Mouse (Mus musculus) liver, embryonic 16.5 days (tissue): ENCODE data around the gene Ip6k3. TPM values are rescaled to one million over a fixed set of nuclear protein-coding genes. Genes with fewer than 3 reads are reported as not detected.

Experiments
- ATAC-seq: fragments of 200-750 bp; cut with Nextera tagmentation; 2 replicates; pipeline ENCODE4 v1.8.0; 2017; ENCODE audit warnings: low read depth, mild to moderate bottlenecking, moderate number of reproducible peaks, moderate library complexity
- H3K27ac ChIP-seq: fragments of 300-500 bp; sonication (generic); 2 replicates; pipeline ENCODE4 v1.5.1; 2014; ENCODE audit warnings: mild to moderate bottlenecking, low read length
- H3K27me3 ChIP-seq: fragments of 300-500 bp; sonication (generic); 2 replicates; pipeline ENCODE4 v1.6.1; 2014; ENCODE audit warnings: low read depth, low read length, mixed read lengths; ENCODE audit not compliant: control insufficient read depth, insufficient read depth
- H3K36me3 ChIP-seq: fragments of 300-500 bp; sonication (generic); 2 replicates; pipeline ENCODE4 v1.6.1; 2014; ENCODE audit warnings: mild to moderate bottlenecking; ENCODE audit not compliant: control insufficient read depth, insufficient read depth
- H3K4me1 ChIP-seq: fragments of 300-500 bp; sonication (generic); 2 replicates; pipeline ENCODE4 v1.6.1; 2014; ENCODE audit warnings: low read depth, low read length, mixed read lengths; ENCODE audit not compliant: control insufficient read depth
- H3K4me2 ChIP-seq: fragments of 300-500 bp; sonication (generic); 2 replicates; pipeline ENCODE4 v1.6.1; 2014; ENCODE audit warnings: low read depth, low read length, mixed read lengths
- H3K4me3 ChIP-seq: fragments of 300-500 bp; sonication (generic); 2 replicates; pipeline ENCODE4 v1.5.1; 2014; ENCODE audit warnings: low read depth, mild to moderate bottlenecking, low read length
- H3K9ac ChIP-seq: fragments of 300-500 bp; sonication (generic); 2 replicates; pipeline ENCODE4 v1.6.1; 2014; ENCODE audit warnings: low read depth, low read length
- H3K9me3 ChIP-seq: fragments of 300-500 bp; sonication (generic); replicated peaks from 2 replicates; pipeline ENCODE4 v1.6.1; 2016; ENCODE audit warnings: low read length; ENCODE audit not compliant: control insufficient read depth
- WGBS: fragments of 180-500 bp; shearing (Covaris S2); extraction: QIAGEN DNeasy Blood & Tissue Kit; methylation state at CpG from one replicate; pipeline ENCODE4 v1.1.7; 2014; ENCODE audit not compliant: insufficient replicate concordance; 5-methylcytosine and 5-hydroxymethylcytosine counted together
- polyA plus RNA-seq: library from polyadenylated mRNA; unstranded; fragments of >200 nt; fragmentation: Nextera tagmentation; extraction: Ambion mirVana; gene quantifications from 2 replicates; pipeline ENCODE4 v1.2.1, GENCODE M21; 2015

Ip6k3 gene
- polyA plus RNA-seq, 1 experiment from 2014 or later, result 0.28 TPM

DNA sequence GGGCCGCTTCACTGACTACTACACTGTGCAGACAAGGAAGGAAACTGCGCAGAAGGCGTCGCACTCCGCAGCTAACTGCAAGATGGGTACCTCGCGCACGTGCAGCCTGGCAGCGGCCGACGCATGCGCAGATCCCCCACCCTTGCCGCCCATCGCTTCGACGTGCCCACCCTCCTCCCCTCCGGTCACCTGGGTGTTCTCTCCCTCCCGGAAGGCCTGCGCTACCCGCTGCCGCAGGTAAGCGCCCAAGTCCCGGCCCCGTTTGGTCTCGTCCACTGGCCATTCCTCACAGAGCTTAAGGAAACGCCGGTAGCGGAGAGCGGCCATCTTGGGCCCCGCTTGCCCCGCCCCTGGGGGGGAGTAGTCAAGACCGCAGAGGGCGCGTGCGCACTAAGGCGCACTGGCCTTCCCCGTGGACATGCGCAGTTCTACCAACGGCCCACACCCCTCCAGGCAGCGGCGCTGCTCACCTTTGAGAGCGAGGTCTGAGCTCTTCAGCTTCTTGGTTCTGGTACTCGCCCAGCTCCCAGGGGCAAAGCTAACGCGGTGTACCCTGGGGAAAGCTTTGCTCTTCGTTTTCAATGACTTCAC is 33.9 kb downstream of the Ip6k3 start, which contains the start of gene Uqcc2:
Gene Uqcc2, minus strand, starts transcription at position 366 of the 591 bp plus-strand sequence.
- Histone ChIP-seq H3K27ac (peak within 1 kb of the TSS; percentile 78), H3K36me3 (no peaks in the 10 kb centered on the region), H3K4me1 (peaks cover 42% of the 10 kb centered on the region), H3K4me3 (peak within 1 kb of the TSS; percentile 87), H3K4me2 (peak within 1 kb of the TSS; percentile 83), H3K27me3 (no peaks in the 10 kb centered on the region), H3K9me3 (no peaks in the 10 kb centered on the region), H3K9ac (peak within 1 kb of the TSS; percentile 70)
- ATAC-seq, result peak; percentile 96
- WGBS, result under 1% methylated on average over 46 of the region's 46 CpGs

DNA sequence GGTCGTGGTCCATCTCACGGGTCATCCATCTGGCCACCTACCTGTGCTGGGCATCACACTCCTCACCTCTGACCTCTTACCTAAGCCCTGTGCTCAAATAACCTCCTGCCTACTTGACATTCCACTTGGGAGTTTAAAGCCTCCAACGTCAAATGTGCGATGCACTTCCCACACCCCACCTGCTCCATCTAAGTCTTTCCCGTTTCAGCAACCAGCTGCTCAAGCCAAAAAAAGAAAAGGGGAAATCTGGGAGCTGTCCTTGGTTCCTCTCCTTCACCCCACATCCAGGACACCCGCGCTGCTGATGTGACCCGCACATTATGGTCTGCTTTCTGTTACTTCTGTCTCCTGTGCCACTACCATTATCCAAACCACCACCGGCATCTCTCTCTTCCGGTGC is 35.4 kb downstream of the Ip6k3 start:
- 82% methylated on average over 10 of the region's 10 CpGs for WGBS
- Histone ChIP-seq H3K4me1 (peaks cover 42% of the 10 kb centered on the region), H3K27ac (no peak overlapping the region), H3K9ac (no peak overlapping the region), H3K4me3 (no peak overlapping the region), H3K36me3 (no peaks in the 10 kb centered on the region), H3K4me2 (no peak overlapping the region), H3K9me3 (no peaks in the 10 kb centered on the region), H3K27me3 (no peaks in the 10 kb centered on the region)
- ATAC-seq, result no peak

DNA sequence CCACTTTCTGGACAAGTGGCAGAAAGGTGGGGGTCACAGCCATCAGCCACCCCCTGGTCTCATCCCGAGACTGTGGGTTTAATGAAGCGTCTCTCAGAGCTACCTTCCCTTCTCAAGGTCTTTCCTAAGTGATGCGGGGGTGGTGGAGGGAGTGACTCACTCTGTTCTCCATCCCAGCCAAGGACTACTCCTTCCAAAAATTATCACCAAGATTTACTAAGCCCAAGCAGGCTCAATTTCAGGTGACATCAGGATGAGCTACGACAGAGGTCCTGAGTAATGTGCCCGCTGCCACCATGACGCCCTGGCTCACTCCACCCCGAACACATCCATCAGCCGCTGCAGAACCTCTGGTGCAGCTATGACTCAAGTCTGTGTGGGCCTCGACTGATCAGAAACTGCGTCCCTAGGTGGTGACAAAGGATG is 36.3 kb downstream of the Ip6k3 start:
- H3K4me1 ChIP-seq, result peaks cover 42% of the 10 kb centered on the region
- no peak overlapping the region for H3K27ac ChIP-seq
- H3K9ac ChIP-seq, result no peak overlapping the region
- H3K9me3 ChIP-seq, result no peaks in the 10 kb centered on the region
- no peaks in the 10 kb centered on the region for H3K27me3 ChIP-seq
- no peak overlapping the region for H3K4me3 ChIP-seq
- WGBS, result 74% methylated on average over 10 of the region's 10 CpGs
- ATAC-seq, result no peak
- no peak overlapping the region for H3K4me2 ChIP-seq
- no peaks in the 10 kb centered on the region for H3K36me3 ChIP-seq

DNA sequence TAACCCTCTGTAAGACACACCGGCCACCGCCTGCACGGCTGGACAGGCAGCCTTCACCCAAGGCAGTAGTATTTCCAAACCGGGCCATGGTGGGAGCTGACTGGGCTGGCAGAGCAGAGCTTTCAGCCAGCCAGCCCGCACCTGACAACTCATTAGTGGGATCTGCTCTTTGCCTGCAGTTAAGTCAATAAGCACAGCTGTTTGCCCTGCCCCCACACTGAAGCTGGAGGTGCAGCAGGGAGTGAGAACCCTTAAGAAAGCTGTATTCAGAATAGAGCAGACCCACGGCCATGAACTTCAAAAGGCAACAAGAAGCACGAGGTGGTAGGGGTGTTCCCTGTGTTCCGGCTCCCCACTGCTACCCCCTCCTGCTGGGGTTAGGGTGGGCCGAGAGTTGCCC is 37.3 kb downstream of the Ip6k3 start:
- WGBS, result 64% methylated on average over 9 of the region's 9 CpGs
- no peak for ATAC-seq
- Histone ChIP-seq H3K4me1 (peaks cover 39% of the 10 kb centered on the region), H3K4me3 (no peak overlapping the region), H3K36me3 (no peaks in the 10 kb centered on the region), H3K9me3 (no peaks in the 10 kb centered on the region), H3K27me3 (no peaks in the 10 kb centered on the region), H3K9ac (no peak overlapping the region; the same call in 1 of the 2 replicates), H3K27ac (no peak overlapping the region), H3K4me2 (no peak overlapping the region)

DNA sequence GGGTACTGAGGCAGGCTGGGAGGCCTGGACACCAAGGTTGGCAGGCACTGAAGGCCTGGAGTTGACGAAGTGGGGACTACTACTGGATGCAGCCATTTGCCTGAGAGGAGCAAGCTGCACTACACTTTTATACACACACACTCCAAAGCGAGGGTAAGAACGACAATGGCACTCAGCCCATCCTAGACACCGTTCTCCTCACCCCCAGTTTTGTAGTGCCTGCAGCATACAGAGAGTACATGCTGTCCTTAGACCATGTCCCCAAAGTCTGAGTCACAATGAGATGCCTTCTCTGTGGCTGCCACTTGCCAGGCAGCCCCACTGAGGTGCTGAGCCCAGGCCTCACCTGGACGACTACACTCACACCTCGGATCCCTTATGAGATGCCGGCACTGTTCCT is 37.8 kb downstream of the Ip6k3 start:
- WGBS, result 71% methylated on average over 7 of the region's 7 CpGs
- Histone ChIP-seq H3K27me3 (no peaks in the 10 kb centered on the region), H3K4me2 (no peak overlapping the region), H3K4me1 (peaks cover 35% of the 10 kb centered on the region), H3K9ac (no peak overlapping the region; the same call in 1 of the 2 replicates), H3K36me3 (no peaks in the 10 kb centered on the region), H3K9me3 (no peaks in the 10 kb centered on the region), H3K4me3 (no peak overlapping the region), H3K27ac (no peak overlapping the region)
- ATAC-seq, result no peak

DNA sequence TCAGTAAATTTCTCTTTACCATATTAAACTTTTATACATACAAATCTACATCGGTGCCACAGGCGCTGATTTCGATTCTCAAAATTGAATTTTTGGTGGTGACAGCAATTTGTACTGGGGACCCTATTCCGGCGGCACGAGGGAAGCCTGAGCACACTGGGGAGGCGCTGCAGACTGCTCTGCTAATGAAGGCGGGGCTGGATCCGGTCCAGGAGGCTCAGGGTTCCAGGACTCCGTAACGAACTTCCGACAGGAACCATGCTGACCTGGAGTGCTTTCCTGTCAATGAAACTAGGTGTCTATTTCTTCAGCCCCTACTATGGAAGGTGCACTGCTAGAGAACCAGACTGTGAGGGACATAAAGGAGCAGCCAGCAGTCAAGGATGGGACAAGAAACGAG is 38.3 kb downstream of the Ip6k3 start:
- H3K4me3 ChIP-seq, result no peak overlapping the region
- no peak for ATAC-seq
- no peaks in the 10 kb centered on the region for H3K27me3 ChIP-seq
- no peak overlapping the region for H3K27ac ChIP-seq
- H3K9ac ChIP-seq, result no peak overlapping the region
- H3K9me3 ChIP-seq, result no peaks in the 10 kb centered on the region
- no peaks in the 10 kb centered on the region for H3K36me3 ChIP-seq
- 75% methylated on average over 13 of the region's 13 CpGs for WGBS
- peaks cover 31% of the 10 kb centered on the region for H3K4me1 ChIP-seq
- H3K4me2 ChIP-seq, result no peak overlapping the region

DNA sequence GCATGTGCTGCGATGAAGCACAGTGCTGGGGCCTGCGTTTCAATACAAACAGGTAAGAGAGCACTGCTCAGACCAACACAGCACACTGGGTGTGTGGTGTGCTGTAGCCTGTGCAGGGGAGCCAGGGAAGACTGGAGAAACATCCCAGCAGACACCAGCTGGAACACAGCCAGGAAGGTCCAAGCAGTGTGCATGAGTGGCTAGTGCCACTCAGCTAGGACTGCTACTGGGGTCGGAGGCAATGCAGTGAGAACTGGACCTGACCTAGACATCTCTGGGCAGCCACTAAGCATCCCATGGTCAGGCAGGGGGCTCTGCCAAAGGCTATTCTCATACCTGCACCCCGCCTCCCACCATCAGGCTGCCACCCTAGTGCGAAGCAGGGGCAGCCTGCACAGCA is 39.4 kb downstream of the Ip6k3 start:
- no peak for ATAC-seq
- no peaks in the 10 kb centered on the region for H3K27me3 ChIP-seq
- H3K4me2 ChIP-seq, result no peak overlapping the region
- no peak overlapping the region for H3K9ac ChIP-seq
- H3K36me3 ChIP-seq, result no peaks in the 10 kb centered on the region; the same call in 1 of the 2 replicates
- H3K27ac ChIP-seq, result no peak overlapping the region
- 77% methylated on average over 5 of the region's 5 CpGs for WGBS
- H3K4me3 ChIP-seq, result no peak overlapping the region
- H3K9me3 ChIP-seq, result no peaks in the 10 kb centered on the region
- H3K4me1 ChIP-seq, result peaks cover 33% of the 10 kb centered on the region

DNA sequence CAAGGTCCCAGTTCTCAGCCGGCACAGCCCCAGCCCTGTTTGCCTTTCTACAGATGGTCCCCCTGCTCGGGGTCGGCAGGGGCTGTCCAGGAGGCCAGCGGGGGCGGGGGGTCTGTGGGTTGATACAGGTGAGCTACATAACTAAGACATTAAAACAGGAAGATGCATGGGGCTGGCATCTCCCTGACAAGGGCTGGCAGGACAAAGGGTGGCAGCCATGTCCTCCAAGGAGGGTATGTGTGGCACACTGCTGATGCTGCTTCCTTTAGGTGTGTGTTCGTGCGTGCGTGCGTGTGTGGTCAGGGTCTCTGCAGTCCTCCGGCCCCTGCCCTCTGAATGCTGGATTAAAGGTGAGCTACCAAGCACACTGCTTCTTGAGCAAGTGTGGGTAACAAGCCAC is 40.6 kb downstream of the Ip6k3 start:
- Histone ChIP-seq H3K4me3 (no peak overlapping the region), H3K4me1 (peaks cover 26% of the 10 kb centered on the region), H3K4me2 (no peak overlapping the region), H3K9ac (no peak overlapping the region), H3K36me3 (peaks cover 3% of the 10 kb centered on the region; the same call in 1 of the 2 replicates), H3K27ac (no peak overlapping the region), H3K27me3 (no peaks in the 10 kb centered on the region), H3K9me3 (no peaks in the 10 kb centered on the region)
- 75% methylated on average over 10 of the region's 10 CpGs for WGBS
- no peak for ATAC-seq

DNA sequence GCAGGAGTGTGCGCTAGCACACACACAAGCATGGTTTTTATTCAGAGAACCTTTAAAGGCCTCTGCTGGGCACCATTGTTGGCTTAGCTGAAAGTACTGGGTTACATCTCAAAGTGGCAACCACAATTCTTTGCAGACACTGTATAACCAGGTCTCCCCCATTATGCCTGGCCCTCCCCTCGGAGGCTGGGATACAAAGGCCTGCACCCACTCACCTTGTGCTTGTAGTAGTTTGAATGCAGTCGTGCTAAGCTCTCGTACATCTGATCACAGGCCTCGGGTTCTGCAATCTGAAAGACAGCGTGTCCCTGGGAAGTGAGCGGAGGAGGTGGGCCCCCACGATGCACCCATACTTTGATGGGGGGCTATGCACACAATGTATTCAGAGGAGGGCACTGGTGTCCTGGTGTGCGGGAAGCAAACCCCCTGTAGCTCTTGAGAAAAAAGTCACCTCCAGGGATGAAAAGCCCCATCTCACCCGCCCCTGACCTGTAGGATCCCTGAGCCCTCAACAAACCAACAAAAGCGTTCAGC is 41.9 kb downstream of the Ip6k3 start:
- no peaks in the 10 kb centered on the region for H3K9me3 ChIP-seq
- 78% methylated on average over 11 of the region's 11 CpGs for WGBS
- no peak overlapping the region for H3K4me2 ChIP-seq
- H3K27ac ChIP-seq, result no peak overlapping the region
- no peaks in the 10 kb centered on the region for H3K27me3 ChIP-seq
- H3K9ac ChIP-seq, result no peak overlapping the region
- H3K36me3 ChIP-seq, result peaks cover 3% of the 10 kb centered on the region; the same call in 1 of the 2 replicates
- H3K4me3 ChIP-seq, result no peak overlapping the region
- H3K4me1 ChIP-seq, result peaks cover 23% of the 10 kb centered on the region
- ATAC-seq, result no peak
